In the genomic region with DNA sequence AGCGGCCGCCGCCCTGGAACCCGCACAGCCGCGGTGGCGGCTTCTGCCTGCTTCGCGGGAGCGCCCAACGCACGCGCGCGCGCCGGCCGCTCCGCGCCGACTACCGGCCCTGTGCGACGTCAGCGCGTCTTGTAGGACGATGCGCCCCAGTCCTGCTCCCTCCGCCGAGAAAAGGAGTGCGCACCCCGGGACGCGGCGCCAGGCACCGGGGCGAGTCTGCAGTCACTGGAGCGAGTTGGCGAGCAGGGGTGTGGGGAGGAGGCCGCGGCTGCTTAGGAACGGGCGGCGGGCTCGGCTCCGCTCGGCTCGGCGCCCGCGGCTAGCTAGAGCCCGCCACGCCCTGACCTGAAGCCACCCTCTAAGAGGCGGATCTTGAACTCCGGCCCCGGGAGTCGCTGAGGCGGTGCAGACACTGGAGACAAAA, we compare ENCODE assay signal across 8 mouse cellular contexts. TPM values are rescaled to one million over a fixed set of nuclear protein-coding genes. Genes with fewer than 3 reads are reported as not detected.
DNase-seq lines count a peak whose midpoint lies in the region; ATAC-seq and TF ChIP-seq lines count a peak whose summit lies in the region.

A gene (minus strand): TSS at position 86 of the 424 bp plus-strand sequence.

- H3K79me3 ChIP-seq in C2C12 (ENCODE audit: low read depth) = no peaks in the 10 kb centered on the region

- H3K36me3 ChIP-seq in C2C12 (ENCODE audit: control insufficient read depth, insufficient read depth) (no peaks in the 10 kb centered on the region), myocyte (ENCODE audit: control insufficient read depth, insufficient read depth) (no peaks in the 10 kb centered on the region)
- H3K36me3 ChIP-seq in heart, embryonic 11.5 days (ENCODE audit: control insufficient read depth, insufficient read depth, low read length) = no peaks in the 10 kb centered on the region
- H3K36me3 ChIP-seq in kidney, embryonic 16.5 days (ENCODE audit: insufficient read depth, low read length) = 0 out of 2 replicates have a peak, but pooled peaks cover 2% of the 10 kb centered on the region
- peaks cover 5% of the 10 kb centered on the region; the same call in 1 of the 2 replicates for H3K36me3 ChIP-seq in liver, adult 2 months (ENCODE audit: control insufficient read depth, insufficient read depth, low read length)
- H3K36me3 ChIP-seq in stomach, embryonic 15.5 days = no peaks in the 10 kb centered on the region

- H3K4me3 ChIP-seq in C2C12 (ENCODE audit: insufficient read depth, poor library complexity, severe bottlenecking) (peak within 1 kb of the TSS; percentile 67), myocyte (peak within 1 kb of the TSS; percentile 36)
- peak within 1 kb of the TSS; percentile 90 for H3K4me3 ChIP-seq in heart, embryonic 11.5 days (ENCODE audit: low read depth, low read length)
- peak within 1 kb of the TSS; percentile 76 for H3K4me3 ChIP-seq in kidney, embryonic 16.5 days (ENCODE audit: low read length)
- peak within 1 kb of the TSS; percentile 81 for H3K4me3 ChIP-seq in liver, adult 2 months (ENCODE audit: insufficient read depth, low read depth, low read length)
- peak within 1 kb of the TSS; percentile 91 for H3K4me3 ChIP-seq in stomach, embryonic 15.5 days (replicated peaks)

- WGBS in heart, embryonic 11.5 days (ENCODE audit: insufficient replicate concordance) = 0% methylated on average over 56 of the region's 58 CpGs
- WGBS in kidney, embryonic 16.5 days = under 1% methylated on average over 53 of the region's 58 CpGs
- WGBS in liver, adult 2 months = under 1% methylated on average over 57 of the region's 58 CpGs
- WGBS in stomach, embryonic 15.5 days = under 1% methylated on average over 58 of the region's 58 CpGs

- peak; percentile 99 for TF ChIP-seq POLR2A in liver, adult 2 months (IDR thresholded peaks at IDR 0.05; ENCODE audit: extremely low read depth, insufficient read depth, low read length)
- peak; percentile 89 for TF ChIP-seq POLR2A in myocyte (IDR thresholded peaks at IDR 0.05; ENCODE audit: insufficient read length, low read depth)

- ATAC-seq in erythroblast, adult 5-6 weeks (replicated peaks; ENCODE audit: low FRiP score, poor library complexity, severe bottlenecking) = peak; percentile 79
- peak; percentile 83 for ATAC-seq in heart, embryonic 11.5 days (replicated peaks; ENCODE audit: insufficient number of reproducible peaks, low FRiP score, low TSS enrichment)
- ATAC-seq in kidney, embryonic 16.5 days (ENCODE audit: low FRiP score, low TSS enrichment) = peak; percentile 88
- ATAC-seq in stomach, embryonic 15.5 days (ENCODE audit: insufficient read depth, low FRiP score, low read depth) = peak; percentile 89

- H3K79me2 ChIP-seq in C2C12 (ENCODE audit: control insufficient read depth, insufficient read depth) = no peaks in the 10 kb centered on the region
- H3K79me2 ChIP-seq in liver, adult 2 months (ENCODE audit: control insufficient read depth, insufficient read depth, low read length) = no peaks in the 10 kb centered on the region
- peaks cover 14% of the 10 kb centered on the region for H3K79me2 ChIP-seq in myocyte (ENCODE audit: control insufficient read depth, insufficient read depth)

- no peaks in the 10 kb centered on the region for H3K9me3 ChIP-seq in heart, embryonic 11.5 days (replicated peaks; ENCODE audit: control insufficient read depth, low read length)
- no peaks in the 10 kb centered on the region for H3K9me3 ChIP-seq in kidney, embryonic 16.5 days (ENCODE audit: low read length)
- H3K9me3 ChIP-seq in stomach, embryonic 15.5 days = no peaks in the 10 kb centered on the region

- H3ac ChIP-seq in C2C12 (ENCODE audit: control insufficient read depth, insufficient read length, low read depth) = peak within 1 kb of the TSS; percentile 94
- peak within 1 kb of the TSS; percentile 96 for H3ac ChIP-seq in myocyte (ENCODE audit: control insufficient read depth, insufficient read length)

- H3K4me2 ChIP-seq in heart, embryonic 11.5 days = peak within 1 kb of the TSS; percentile 79
- peak within 1 kb of the TSS; percentile 87 for H3K4me2 ChIP-seq in kidney, embryonic 16.5 days (replicated peaks; ENCODE audit: low read depth, low read length)
- H3K4me2 ChIP-seq in myocyte (ENCODE audit: low read depth) = peak within 1 kb of the TSS; percentile 86
- peak within 1 kb of the TSS; percentile 88 for H3K4me2 ChIP-seq in stomach, embryonic 15.5 days

- TF ChIP-seq CTCF in C2C12 (IDR thresholded peaks at IDR 0.05; ENCODE audit: control insufficient read depth, insufficient read depth, insufficient read length) = no peak
- no peak for TF ChIP-seq CTCF in liver, adult 2 months (IDR thresholded peaks at IDR 0.05; ENCODE audit: low read depth, low read length)

- no peaks in the 10 kb centered on the region for H3K4me1 ChIP-seq in heart, embryonic 11.5 days (ENCODE audit: control insufficient read depth, insufficient read depth, low read length)
- H3K4me1 ChIP-seq in kidney, embryonic 16.5 days (ENCODE audit: insufficient read depth, low read length) = no peaks in the 10 kb centered on the region
- H3K4me1 ChIP-seq in liver, adult 2 months (ENCODE audit: control insufficient read depth, insufficient read depth, low read length) = peaks cover 15% of the 10 kb centered on the region
- H3K4me1 ChIP-seq in stomach, embryonic 15.5 days = no peaks in the 10 kb centered on the region

- peak within 1 kb of the TSS; percentile 78 for H3K27ac ChIP-seq in heart, embryonic 11.5 days (ENCODE audit: low read depth, low read length)
- peak within 1 kb of the TSS; percentile 82 for H3K27ac ChIP-seq in kidney, embryonic 16.5 days (ENCODE audit: low read length)
- H3K27ac ChIP-seq in liver, adult 2 months (replicated peaks; ENCODE audit: insufficient read depth, low read depth, low read length) = peak within 1 kb of the TSS; percentile 93
- H3K27ac ChIP-seq in stomach, embryonic 15.5 days = peak within 1 kb of the TSS; percentile 88

- peak; percentile 96 for DNase-seq in brain, adult 2 months (ENCODE audit: low read depth, low spot score)
- peak; percentile 85 for DNase-seq in liver, adult 2 months (ENCODE audit: extremely low read depth, low read depth, low spot score)

- H3K27me3 ChIP-seq in C2C12 (ENCODE audit: control insufficient read depth, insufficient read depth, insufficient read length) (no peaks in the 10 kb centered on the region), myocyte (ENCODE audit: control insufficient read depth, insufficient read depth, insufficient read length) (no peaks in the 10 kb centered on the region)
- H3K27me3 ChIP-seq in heart, embryonic 11.5 days (ENCODE audit: control insufficient read depth, insufficient read depth, low read length) = no peaks in the 10 kb centered on the region
- no peaks in the 10 kb centered on the region for H3K27me3 ChIP-seq in kidney, embryonic 16.5 days (ENCODE audit: insufficient read depth, low read length)
- no peaks in the 10 kb centered on the region for H3K27me3 ChIP-seq in liver, adult 2 months (ENCODE audit: control insufficient read depth, insufficient read depth, low read length)
- H3K27me3 ChIP-seq in stomach, embryonic 15.5 days (replicated peaks) = no peaks in the 10 kb centered on the region

- H3K9ac ChIP-seq in heart, embryonic 11.5 days (ENCODE audit: low read depth, low read length) = peak within 1 kb of the TSS; percentile 94
- H3K9ac ChIP-seq in kidney, embryonic 16.5 days (replicated peaks; ENCODE audit: low read length) = peak within 1 kb of the TSS; percentile 97
- peak within 1 kb of the TSS; percentile 98 for H3K9ac ChIP-seq in liver, adult 2 months (ENCODE audit: low read depth, low read length)
- H3K9ac ChIP-seq in stomach, embryonic 15.5 days = peak within 1 kb of the TSS; percentile 85

TF ChIP-seq in C2C12, 6 proteins besides CTCF, POLR2A, EP300 and RAD21:
- TF ChIP-seq USF1 (IDR thresholded peaks at IDR 0.05; ENCODE audit: low read depth) (no peak), MAX (IDR thresholded peaks at IDR 0.05) (peak; percentile 76), FOSL1 (IDR thresholded peaks at IDR 0.05; ENCODE audit: insufficient read depth, low read length, poor library complexity, severe bottlenecking) (no peak), MYOG (IDR thresholded peaks at IDR 0.05; ENCODE audit: control insufficient read depth, extremely low read depth, insufficient read length) (no peak)
TF ChIP-seq in C2C12: peak in this region for 1.

TF ChIP-seq in myocyte, 11 proteins besides CTCF, POLR2A, EP300 and RAD21:
- TF ChIP-seq SRF (IDR thresholded peaks at IDR 0.05; ENCODE audit: control insufficient read depth, insufficient read length, low read depth) = no peak
- TF ChIP-seq MAX (IDR thresholded peaks at IDR 0.05; ENCODE audit: low read depth) = no peak
- peak; percentile 61 for TF ChIP-seq E2F4 (IDR thresholded peaks at IDR 0.05; ENCODE audit: insufficient read depth)
- TF ChIP-seq MYOG (IDR thresholded peaks at IDR 0.05; ENCODE audit: control insufficient read depth in 1 of 3, insufficient read depth in 1 of 3, insufficient read length in 2 of 3, low read depth in 2 of 3) = peak in 2 of 3 experiments; percentile 63 to 69
- TF ChIP-seq TCF12 (IDR thresholded peaks at IDR 0.05; ENCODE audit: insufficient read depth, poor library complexity, severe bottlenecking) = no peak
- no peak for TF ChIP-seq REST (IDR thresholded peaks at IDR 0.05; ENCODE audit: insufficient read depth, insufficient read length)
- TF ChIP-seq POLR2AphosphoS2 (IDR thresholded peaks at IDR 0.05; ENCODE audit: insufficient read length, low read depth) = peak; percentile 88
- no peak for TF ChIP-seq TCF3 (IDR thresholded peaks at IDR 0.05; ENCODE audit: insufficient read length, low read depth)
- TF ChIP-seq USF1 (IDR thresholded peaks at IDR 0.05; ENCODE audit: low read depth) = no peak
- TF ChIP-seq MYOD1 (IDR thresholded peaks at IDR 0.05; ENCODE audit: control insufficient read depth in 1 of 3, insufficient read length in 2 of 3, low read depth in 2 of 3) = peak in 1 of 3 experiments; percentile 59
- TF ChIP-seq CEBPB (IDR thresholded peaks at IDR 0.05; ENCODE audit: insufficient read depth, poor library complexity, severe bottlenecking) = no peak

RNA-seq across cellular contexts. Expression of the gene that starts here (rescaled TPM):
- polyA plus RNA-seq in C2C12 (2012; fragmentation: generic; extraction: Trizol) (5.6 TPM), myocyte (2012; fragmentation: generic; extraction: Trizol) (9.3 TPM)
- 8.5 and 11.3 TPM in 2 replicates for total RNA-seq in erythroblast, adult 5-6 weeks (2015; ENCODE audit: low replicate concordance)
- total RNA-seq in erythroblast, adult 5-6 weeks (2017; ENCODE audit: low replicate concordance) = 6.0 and 7.5 TPM in 2 replicates
- polyA plus RNA-seq in heart, embryonic 11.5 days (2014; fragmentation: Nextera tagmentation; extraction: Ambion mirVana) = 13.2 and 13.3 TPM in 2 replicates
- 10.3 and 12.1 TPM in 2 replicates for polyA plus RNA-seq in kidney, embryonic 16.5 days (2015; fragmentation: Nextera tagmentation; extraction: Ambion mirVana)
- total RNA-seq in liver, adult 2 months (2014; rRNA removed) = 38.4 and 38.8 TPM in 2 replicates
- 40.4 and 52.4 TPM in 2 replicates for polyA plus RNA-seq in liver, adult 2 months (2012; rRNA removed)
- 10.7 and 12.0 TPM in 2 replicates for polyA plus RNA-seq in stomach, embryonic 15.5 days (2015; fragmentation: Nextera tagmentation; extraction: Ambion mirVana)

Comparison
In these comparisons a context has a peak if more than half of its experiments do, and no peak if none do; other contexts are left out.
1. Peak in every context shown above with its lines: DNase-seq, ATAC-seq, H3K4me3 ChIP-seq and H3K27ac ChIP-seq.
2. H3K4me3 ChIP-seq: peak in every context shown above with its lines; median percentile 91 in stomach, embryonic 15.5 days; 90 in heart, embryonic 11.5 days; 81 in liver, adult 2 months; 76 in kidney, embryonic 16.5 days; 67 in C2C12; 36 in myocyte.